In genomic region chr5:144258131-144258611, GRCm38 (mm10) we compare ENCODE assay signal across 8 mouse cellular contexts. TPM values are rescaled to one million over a fixed set of nuclear protein-coding genes. Genes with fewer than 3 reads are reported as not detected.
DNase-seq lines count a peak whose midpoint lies in the region; ATAC-seq and TF ChIP-seq lines count a peak whose summit lies in the region.

No protein-coding gene starts in this region.

- H3K4me3 ChIP-seq in E14TG2a.4 (replicated peaks; ENCODE audit: low read length): peak overlapping the region; percentile 37
- H3K4me3 ChIP-seq in bone marrow macrophage, adult 2 months (ENCODE audit: insufficient read depth, low read length): peak overlapping the region; percentile 72
- peak overlapping the region; percentile 83 for H3K4me3 ChIP-seq in hindbrain, embryonic 15.5 days
- H3K4me3 ChIP-seq in liver, embryonic 12.5 days: no peak overlapping the region
- H3K4me3 ChIP-seq in neural tube, embryonic 15.5 days (replicated peaks): peak overlapping the region; percentile 98

- H3K36me3 ChIP-seq in E14TG2a.4 (ENCODE audit: insufficient read depth, low read length): peaks cover 61% of the 10 kb centered on the region
- no peaks in the 10 kb centered on the region; the same call in 1 of the 2 replicates for H3K36me3 ChIP-seq in hindbrain, embryonic 15.5 days
- H3K36me3 ChIP-seq in liver, embryonic 12.5 days: peaks cover 24% of the 10 kb centered on the region
- H3K36me3 ChIP-seq in neural tube, embryonic 15.5 days: peaks cover 2% of the 10 kb centered on the region; the same call in 1 of the 2 replicates

- ATAC-seq in hindbrain, embryonic 15.5 days (ENCODE audit: low FRiP score, low read depth): no peak
- ATAC-seq in liver, embryonic 12.5 days: no peak
- no peak for ATAC-seq in neural tube, embryonic 15.5 days (ENCODE audit: low FRiP score)

- H3K9me3 ChIP-seq in E14TG2a.4 (ENCODE audit: low read length): no peaks in the 10 kb centered on the region
- H3K9me3 ChIP-seq in hindbrain, embryonic 15.5 days: no peaks in the 10 kb centered on the region
- H3K9me3 ChIP-seq in liver, embryonic 12.5 days (replicated peaks): no peaks in the 10 kb centered on the region
- H3K9me3 ChIP-seq in neural tube, embryonic 15.5 days (replicated peaks): no peaks in the 10 kb centered on the region

- no peak for TF ChIP-seq CTCF in E14TG2a.4 (conservative IDR thresholded peaks at IDR 0.05; ENCODE audit: low read length)
- TF ChIP-seq CTCF in bone marrow macrophage, adult 2 months (IDR thresholded peaks at IDR 0.05; ENCODE audit: low read depth, low read length): no peak

- H3K27me3 ChIP-seq in E14TG2a.4 (ENCODE audit: insufficient read depth, low read length): no peaks in the 10 kb centered on the region
- no peaks in the 10 kb centered on the region for H3K27me3 ChIP-seq in hindbrain, embryonic 15.5 days
- no peaks in the 10 kb centered on the region for H3K27me3 ChIP-seq in liver, embryonic 12.5 days (replicated peaks)
- no peaks in the 10 kb centered on the region for H3K27me3 ChIP-seq in neural tube, embryonic 15.5 days (replicated peaks)

- no peak for TF ChIP-seq POLR2A in bone marrow macrophage, adult 2 months (IDR thresholded peaks at IDR 0.05; ENCODE audit: borderline replicate concordance, low read depth, low read length)

- peak overlapping the region; percentile 75 for H3K4me2 ChIP-seq in hindbrain, embryonic 15.5 days
- peak overlapping the region; percentile 12 for H3K4me2 ChIP-seq in liver, embryonic 12.5 days
- peak overlapping the region; percentile 78 for H3K4me2 ChIP-seq in neural tube, embryonic 15.5 days

- no peak overlapping the region; the same call in 1 of the 2 replicates for H3K27ac ChIP-seq in bone marrow macrophage, adult 2 months (ENCODE audit: insufficient read depth, low read depth, low read length)
- H3K27ac ChIP-seq in hindbrain, embryonic 15.5 days (replicated peaks): no peak overlapping the region
- H3K27ac ChIP-seq in liver, embryonic 12.5 days: no peak overlapping the region
- no peak overlapping the region for H3K27ac ChIP-seq in neural tube, embryonic 15.5 days (replicated peaks)

- 30% methylated on average over 14 of the region's 14 CpGs for WGBS in hindbrain, embryonic 15.5 days
- WGBS in liver, embryonic 12.5 days (ENCODE audit: insufficient replicate concordance): 69% methylated on average over 14 of the region's 14 CpGs
- 36% methylated on average over 14 of the region's 14 CpGs for WGBS in neural tube, embryonic 15.5 days

- H3K4me1 ChIP-seq in E14TG2a.4 (replicated peaks; ENCODE audit: low read depth, low read length): peaks cover 82% of the 10 kb centered on the region
- peaks cover 33% of the 10 kb centered on the region for H3K4me1 ChIP-seq in bone marrow macrophage, adult 2 months (ENCODE audit: control insufficient read depth, insufficient read depth, low read length)
- peaks cover 49% of the 10 kb centered on the region for H3K4me1 ChIP-seq in hindbrain, embryonic 15.5 days (replicated peaks)
- H3K4me1 ChIP-seq in liver, embryonic 12.5 days: peaks cover 58% of the 10 kb centered on the region
- peaks cover 53% of the 10 kb centered on the region for H3K4me1 ChIP-seq in neural tube, embryonic 15.5 days

- H3K9ac ChIP-seq in hindbrain, embryonic 15.5 days: peak overlapping the region; percentile 19; the same call in 1 of the 2 replicates
- H3K9ac ChIP-seq in liver, embryonic 12.5 days: no peak overlapping the region
- H3K9ac ChIP-seq in neural tube, embryonic 15.5 days (replicated peaks): peak overlapping the region; percentile 15; the same call in 1 of the 2 replicates

- peak; percentile 46 to 60 for DNase-seq in gastrocnemius, adult 8-10 months (ENCODE audit: low spot score in 2 of 2)
- no peak for DNase-seq in yolk sac, embryonic 10.5 days (ENCODE audit: low spot score)
- DNase-seq in urinary bladder, adult 18-20 months (ENCODE audit: low spot score in 2 of 2): no peak

RNA-seq across cellular contexts. Expression of gene Bri3, which starts 13.9 kb away (rescaled TPM):
- 521 and 566 TPM in 2 replicates for polyA plus RNA-seq in bone marrow macrophage, adult 2 months (2012; ENCODE audit: insufficient read depth, insufficient read length, missing spikeins)
- total RNA-seq in gastrocnemius, adult 8-10 months (2022): 10 to 100 TPM; 35.7 to 43.3 (median 40.9) TPM
- 105 and 106 TPM in 2 replicates for polyA plus RNA-seq in hindbrain, embryonic 15.5 days (2015; fragmentation: Nextera tagmentation; extraction: Ambion mirVana)
- polyA plus RNA-seq in liver, embryonic 12.5 days (2016; fragmentation: Nextera tagmentation; extraction: Ambion mirVana): 37.7 and 40.3 TPM in 2 replicates
- 91.9 and 106 TPM in 2 replicates for polyA plus RNA-seq in neural tube, embryonic 15.5 days (2015; fragmentation: Nextera tagmentation; extraction: Ambion mirVana)

RNA-seq across cellular contexts. Expression of gene Tecpr1, which starts 34.8 kb away (rescaled TPM):
- polyA plus RNA-seq in bone marrow macrophage, adult 2 months (2012; ENCODE audit: insufficient read depth, insufficient read length, missing spikeins): 50.7 and 55.3 TPM in 2 replicates
- total RNA-seq in gastrocnemius, adult 8-10 months (2022): 10 to 100 TPM; 15.1 to 16.4 (median 15.7) TPM
- polyA plus RNA-seq in hindbrain, embryonic 15.5 days (2015; fragmentation: Nextera tagmentation; extraction: Ambion mirVana): 43.0 and 47.4 TPM in 2 replicates
- 4.8 TPM in 2 replicates for polyA plus RNA-seq in liver, embryonic 12.5 days (2016; fragmentation: Nextera tagmentation; extraction: Ambion mirVana)
- polyA plus RNA-seq in neural tube, embryonic 15.5 days (2015; fragmentation: Nextera tagmentation; extraction: Ambion mirVana): 40.3 and 42.6 TPM in 2 replicates

Comparison
In these comparisons a context has a peak if more than half of its experiments do, and no peak if none do; other contexts are left out.
1. DNase-seq: peak in gastrocnemius, adult 8-10 months (2 of 2); none in yolk sac, embryonic 10.5 days (single experiment) and urinary bladder, adult 18-20 months (0 of 2).
2. H3K4me2 ChIP-seq: peak in every context shown above with its lines; median percentile 78 in neural tube, embryonic 15.5 days; 75 in hindbrain, embryonic 15.5 days; 12 in liver, embryonic 12.5 days.